Mouse (Mus musculus): Measurements from ENCODE around the gene Slc16a9. TPM values are rescaled to one million over a fixed set of nuclear protein-coding genes. Genes with fewer than 3 reads are reported as not detected.

Gene Slc16a9
- polyA plus RNA-seq, 1 experiment from 2014 or later: 2.4 TPM

- 81% methylated on average over 6 of the region's 6 CpGs for WGBS
- no peak for ATAC-seq (ENCODE audit: insufficient number of reproducible peaks, low FRiP score, low TSS enrichment, low read depth)
- H3K27me3 ChIP-seq: peaks cover 9% of the 10 kb centered on the region
Measured at GRCm38 (mm10) chr10:70250766-70251165, 5.9 kb downstream of the Slc16a9 start.

GRCm38 (mm10) chr10:70254666-70255065, 9.8 kb downstream of the Slc16a9 start:
- Histone ChIP-seq H3K36me3 (no peaks in the 10 kb centered on the region), H3K27ac (replicated peaks) (no peak overlapping the region), H3K9me3 (replicated peaks) (no peaks in the 10 kb centered on the region), H3K4me1 (no peaks in the 10 kb centered on the region), H3K4me2 (replicated peaks) (no peak overlapping the region), H3K27me3 (no peaks in the 10 kb centered on the region), H3K9ac (no peak overlapping the region), H3K4me3 (replicated peaks) (no peak overlapping the region)
- ATAC-seq (ENCODE audit: insufficient number of reproducible peaks, low FRiP score, low TSS enrichment, low read depth): no peak
- 70% methylated on average over 4 of the region's 4 CpGs for WGBS

More at GRCm38 (mm10) chr10:70250766-70251165, 5.9 kb downstream of the Slc16a9 start:
- H3K9me3 ChIP-seq (replicated peaks): no peaks in the 10 kb centered on the region
- no peak overlapping the region for H3K27ac ChIP-seq (replicated peaks)
- H3K36me3 ChIP-seq: no peaks in the 10 kb centered on the region
- H3K4me3 ChIP-seq (replicated peaks): no peak overlapping the region
- H3K4me2 ChIP-seq (replicated peaks): no peak overlapping the region
- no peak overlapping the region for H3K9ac ChIP-seq
- H3K4me1 ChIP-seq: peaks cover 4% of the 10 kb centered on the region; the same call in 1 of the 2 replicates

- Histone ChIP-seq H3K9me3 (replicated peaks) (no peaks in the 10 kb centered on the region), H3K27ac (replicated peaks) (no peak overlapping the region), H3K27me3 (no peaks in the 10 kb centered on the region), H3K4me2 (replicated peaks) (no peak overlapping the region), H3K36me3 (no peaks in the 10 kb centered on the region), H3K9ac (no peak overlapping the region), H3K4me3 (replicated peaks) (no peak overlapping the region), H3K4me1 (no peaks in the 10 kb centered on the region)
- no peak for ATAC-seq (ENCODE audit: insufficient number of reproducible peaks, low FRiP score, low TSS enrichment, low read depth)
- 77% methylated on average over 15 of the region's 15 CpGs for WGBS
Measured at GRCm38 (mm10) chr10:70255601-70256210, 10.8 kb downstream of the Slc16a9 start.

GRCm38 (mm10) chr10:70257029-70257428, 12.1 kb downstream of the Slc16a9 start:
- 70% methylated on average over 4 of the region's 4 CpGs for WGBS
- Histone ChIP-seq H3K4me2 (replicated peaks) (no peak overlapping the region), H3K9me3 (replicated peaks) (no peaks in the 10 kb centered on the region), H3K27me3 (no peaks in the 10 kb centered on the region), H3K4me3 (replicated peaks) (no peak overlapping the region), H3K9ac (no peak overlapping the region), H3K27ac (replicated peaks) (no peak overlapping the region), H3K4me1 (no peaks in the 10 kb centered on the region), H3K36me3 (no peaks in the 10 kb centered on the region)
- no peak for ATAC-seq (ENCODE audit: insufficient number of reproducible peaks, low FRiP score, low TSS enrichment, low read depth)

GRCm38 (mm10) chr10:70260904-70261303, 16.0 kb downstream of the Slc16a9 start:
- 63% methylated on average over 4 of the region's 4 CpGs for WGBS
- Histone ChIP-seq H3K27me3 (no peaks in the 10 kb centered on the region), H3K4me2 (replicated peaks) (no peak overlapping the region), H3K9me3 (replicated peaks) (no peaks in the 10 kb centered on the region), H3K27ac (replicated peaks) (no peak overlapping the region), H3K4me1 (no peaks in the 10 kb centered on the region), H3K9ac (no peak overlapping the region), H3K36me3 (no peaks in the 10 kb centered on the region), H3K4me3 (replicated peaks) (no peak overlapping the region)
- ATAC-seq (ENCODE audit: insufficient number of reproducible peaks, low FRiP score, low TSS enrichment, low read depth): no peak

- ATAC-seq (ENCODE audit: insufficient number of reproducible peaks, low FRiP score, low TSS enrichment, low read depth): no peak
- 76% methylated on average over 3 of the region's 3 CpGs for WGBS
Measured at GRCm38 (mm10) chr10:70262051-70262450, 17.2 kb downstream of the Slc16a9 start.

GRCm38 (mm10) chr10:70263681-70264189, 18.8 kb downstream of the Slc16a9 start:
- Histone ChIP-seq H3K4me2 (replicated peaks) (no peak overlapping the region), H3K9me3 (replicated peaks) (no peaks in the 10 kb centered on the region), H3K4me3 (replicated peaks) (no peak overlapping the region), H3K27me3 (no peaks in the 10 kb centered on the region), H3K4me1 (no peaks in the 10 kb centered on the region), H3K9ac (no peak overlapping the region), H3K36me3 (no peaks in the 10 kb centered on the region), H3K27ac (replicated peaks) (no peak overlapping the region)
- WGBS: 61% methylated on average over 4 of the region's 4 CpGs
- no peak for ATAC-seq (ENCODE audit: insufficient number of reproducible peaks, low FRiP score, low TSS enrichment, low read depth)

More at GRCm38 (mm10) chr10:70262051-70262450, 17.2 kb downstream of the Slc16a9 start:
- Histone ChIP-seq H3K36me3 (no peaks in the 10 kb centered on the region), H3K27me3 (no peaks in the 10 kb centered on the region), H3K9ac (no peak overlapping the region), H3K4me2 (replicated peaks) (no peak overlapping the region), H3K9me3 (replicated peaks) (no peaks in the 10 kb centered on the region), H3K4me3 (replicated peaks) (no peak overlapping the region), H3K4me1 (no peaks in the 10 kb centered on the region), H3K27ac (replicated peaks) (no peak overlapping the region)

- Histone ChIP-seq H3K27me3 (no peaks in the 10 kb centered on the region), H3K4me1 (no peaks in the 10 kb centered on the region), H3K4me2 (replicated peaks) (no peak overlapping the region), H3K9ac (no peak overlapping the region), H3K27ac (replicated peaks) (no peak overlapping the region), H3K9me3 (replicated peaks) (no peaks in the 10 kb centered on the region), H3K4me3 (replicated peaks) (no peak overlapping the region), H3K36me3 (no peaks in the 10 kb centered on the region)
- ATAC-seq (ENCODE audit: insufficient number of reproducible peaks, low FRiP score, low TSS enrichment, low read depth): no peak
- 81% methylated on average over 9 of the region's 9 CpGs for WGBS
Measured at GRCm38 (mm10) chr10:70264337-70265036, 19.6 kb downstream of the Slc16a9 start.

- no peak overlapping the region for H3K27ac ChIP-seq (replicated peaks)
- no peak overlapping the region for H3K9ac ChIP-seq
- no peak for ATAC-seq (ENCODE audit: insufficient number of reproducible peaks, low FRiP score, low TSS enrichment, low read depth)
- H3K9me3 ChIP-seq (replicated peaks): no peaks in the 10 kb centered on the region
- 76% methylated on average over 6 of the region's 6 CpGs for WGBS
- no peaks in the 10 kb centered on the region for H3K4me1 ChIP-seq
- no peak overlapping the region for H3K4me2 ChIP-seq (replicated peaks)
- H3K27me3 ChIP-seq: no peaks in the 10 kb centered on the region
- no peak overlapping the region for H3K4me3 ChIP-seq (replicated peaks)
- no peaks in the 10 kb centered on the region for H3K36me3 ChIP-seq
Measured at GRCm38 (mm10) chr10:70266501-70266900, 21.6 kb downstream of the Slc16a9 start.

- H3K9me3 ChIP-seq (replicated peaks): no peaks in the 10 kb centered on the region
- no peak overlapping the region for H3K27ac ChIP-seq (replicated peaks)
- no peak for ATAC-seq (ENCODE audit: insufficient number of reproducible peaks, low FRiP score, low TSS enrichment, low read depth)
- H3K36me3 ChIP-seq: no peaks in the 10 kb centered on the region
- no peaks in the 10 kb centered on the region for H3K27me3 ChIP-seq
- no peak overlapping the region for H3K9ac ChIP-seq
- H3K4me1 ChIP-seq: no peaks in the 10 kb centered on the region
- H3K4me3 ChIP-seq (replicated peaks): no peak overlapping the region
- no peak overlapping the region for H3K4me2 ChIP-seq (replicated peaks)
- WGBS: 78% methylated on average over 23 of the region's 23 CpGs
Measured at GRCm38 (mm10) chr10:70268581-70269446, 23.9 kb downstream of the Slc16a9 start.

GRCm38 (mm10) chr10:70269447-70269787, 24.5 kb downstream of the Slc16a9 start:
- Histone ChIP-seq H3K9me3 (replicated peaks) (no peaks in the 10 kb centered on the region), H3K36me3 (no peaks in the 10 kb centered on the region), H3K4me1 (no peaks in the 10 kb centered on the region), H3K27me3 (no peaks in the 10 kb centered on the region), H3K4me3 (replicated peaks) (no peak overlapping the region), H3K4me2 (replicated peaks) (no peak overlapping the region), H3K9ac (no peak overlapping the region), H3K27ac (replicated peaks) (no peak overlapping the region)
- ATAC-seq (ENCODE audit: insufficient number of reproducible peaks, low FRiP score, low TSS enrichment, low read depth): no peak
- 94% methylated on average over 2 of the region's 2 CpGs for WGBS
